Mouse (Mus musculus): ENCODE results near the gene Ramp3. TPM values are rescaled to one million over a fixed set of nuclear protein-coding genes. Genes with fewer than 3 reads are reported as not detected.

Ramp3 gene
- polyA plus RNA-seq, 1 experiment from 2014 or later: 14.8 TPM

GRCm38 (mm10) chr11:6670044-6670443, 11.7 kb downstream of the Ramp3 start:
- no peak for DNase-seq (ENCODE audit: low spot score)

GRCm38 (mm10) chr11:6670826-6671225, 12.5 kb downstream of the Ramp3 start:
- DNase-seq (ENCODE audit: low spot score): no peak

- DNase-seq (ENCODE audit: low spot score): no peak
Measured at GRCm38 (mm10) chr11:6674701-6675100, 16.4 kb downstream of the Ramp3 start.

- DNase-seq (ENCODE audit: low spot score): no peak
Measured at GRCm38 (mm10) chr11:6675402-6675801, 17.1 kb downstream of the Ramp3 start.

GRCm38 (mm10) chr11:6676641-6677040, 18.3 kb downstream of the Ramp3 start:
- no peak for DNase-seq (ENCODE audit: low spot score)

- DNase-seq (ENCODE audit: low spot score): no peak
Measured at GRCm38 (mm10) chr11:6677530-6677929, 19.2 kb downstream of the Ramp3 start.

GRCm38 (mm10) chr11:6679694-6680396, 21.5 kb downstream of the Ramp3 start:
- peak; percentile 74 for DNase-seq (ENCODE audit: low spot score)

- DNase-seq (ENCODE audit: low spot score): peak; percentile 40
Measured at GRCm38 (mm10) chr11:6680397-6680818, 22.1 kb downstream of the Ramp3 start.

GRCm38 (mm10) chr11:6684741-6685140, 26.4 kb downstream of the Ramp3 start:
- no peak for DNase-seq (ENCODE audit: low spot score)

GRCm38 (mm10) chr11:6688888-6689287, 30.6 kb downstream of the Ramp3 start:
- no peak for DNase-seq (ENCODE audit: low spot score)

- no peak for DNase-seq (ENCODE audit: low spot score)
Measured at GRCm38 (mm10) chr11:6692341-6692740, 34.0 kb downstream of the Ramp3 start.

GRCm38 (mm10) chr11:6694114-6694513, 35.8 kb downstream of the Ramp3 start:
- no peak for DNase-seq (ENCODE audit: low spot score)

GRCm38 (mm10) chr11:6695176-6695575, 36.9 kb downstream of the Ramp3 start:
- DNase-seq (ENCODE audit: low spot score): peak; percentile 54

GRCm38 (mm10) chr11:6696551-6696950, 38.2 kb downstream of the Ramp3 start:
- DNase-seq (ENCODE audit: low spot score): no peak

GRCm38 (mm10) chr11:6697751-6698150, 39.4 kb downstream of the Ramp3 start:
- DNase-seq (ENCODE audit: low spot score): no peak

GRCm38 (mm10) chr11:6698281-6698680, 40.0 kb downstream of the Ramp3 start:
- no peak for DNase-seq (ENCODE audit: low spot score)

- no peak for DNase-seq (ENCODE audit: low spot score)
Measured at GRCm38 (mm10) chr11:6702258-6702657, 43.9 kb downstream of the Ramp3 start.

GRCm38 (mm10) chr11:6704851-6705250, 46.5 kb downstream of the Ramp3 start:
- peak; percentile 60 for DNase-seq (ENCODE audit: low spot score)

GRCm38 (mm10) chr11:6705516-6705915, 47.2 kb downstream of the Ramp3 start:
- peak; percentile 15 for DNase-seq (ENCODE audit: low spot score)

GRCm38 (mm10) chr11:6706796-6707195, 48.5 kb downstream of the Ramp3 start:
- no peak for DNase-seq (ENCODE audit: low spot score)

- DNase-seq (ENCODE audit: low spot score): no peak
Measured at GRCm38 (mm10) chr11:6708437-6708836, 50.1 kb downstream of the Ramp3 start.

GRCm38 (mm10) chr11:6710409-6710808, 52.1 kb downstream of the Ramp3 start:
- DNase-seq (ENCODE audit: low spot score): no peak

GRCm38 (mm10) chr11:6720746-6721145, 62.4 kb downstream of the Ramp3 start:
- no peak for DNase-seq (ENCODE audit: low spot score)

Measured in thymus, postnatal 0 days (tissue).